Mouse (Mus musculus) small intestine, adult 2 months (tissue): ENCODE results near the gene Lck.

Source experiments
- CTCF ChIP-seq: fragments of 200-500 bp; IDR thresholded peaks from 2 replicates; pipeline ENCODE4 v1.5.1; 2012; ENCODE audit warnings: low read depth, mild to moderate bottlenecking, control low read depth, inconsistent platforms, low read length, moderate library complexity, mixed read lengths; ENCODE audit not compliant: insufficient replicate concordance, insufficient read length; ENCODE audit errors: extremely low read depth
- POLR2A ChIP-seq: fragments of 200-500 bp; IDR thresholded peaks from 2 replicates; pipeline ENCODE4 v1.6.1; 2012; ENCODE audit warnings: low read depth, mild to moderate bottlenecking, control low read depth, inconsistent platforms, low read length, moderate library complexity

DNA sequence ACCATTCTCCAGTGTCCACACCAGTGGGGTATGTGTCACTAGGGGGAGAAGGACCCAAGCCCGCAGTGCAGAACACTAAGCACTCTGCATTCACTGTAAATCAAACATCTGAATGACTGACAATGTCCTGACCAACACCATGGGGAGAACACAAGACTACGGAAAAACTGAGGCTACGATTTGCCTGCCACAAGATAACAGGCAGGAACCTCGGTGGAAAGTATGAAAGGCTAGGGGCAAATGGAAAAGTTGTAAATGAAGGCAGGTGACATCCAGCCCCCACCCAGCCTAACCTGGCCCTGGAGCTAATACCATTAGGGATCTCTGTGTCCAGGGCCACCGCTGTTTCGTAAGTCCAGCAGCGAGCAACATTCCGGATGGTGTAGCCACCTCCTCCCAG is 54.9 kb downstream of the Lck start:
- TF ChIP-seq CTCF (no peak), POLR2A (no peak)
